Mouse (Mus musculus) right cerebral cortex, adult 2 months (tissue): Measurements from ENCODE around the gene Lnpep.

ENCODE experiments used
- DNase-seq, 2 experiments: peaks; one replicate each; pipeline ENCODE4 v3.0.0; 2021 to 2022; ENCODE audit warnings: low spot score in 2 of 2

Gene Lnpep

DNA sequence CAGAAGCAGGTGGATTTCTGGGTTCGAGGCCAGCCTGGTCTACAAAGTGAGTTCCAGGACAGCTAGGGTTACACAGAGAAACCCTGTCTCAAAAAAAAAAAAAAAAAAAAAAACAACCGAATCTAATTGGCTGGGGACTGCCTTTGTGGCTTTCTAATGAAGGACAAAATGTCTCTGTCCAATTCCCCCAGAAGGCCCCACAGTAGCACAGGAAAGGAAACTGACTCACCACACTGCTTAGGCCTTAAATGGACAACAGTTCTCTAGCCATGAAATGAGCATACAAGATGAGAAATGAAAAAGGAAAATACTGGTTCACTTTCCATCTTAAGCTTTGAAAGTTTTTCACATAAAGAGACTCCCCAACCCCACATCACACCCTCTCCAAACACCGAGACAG is 15.3 kb downstream of the Lnpep start:
- DNase-seq, result no peak

DNA sequence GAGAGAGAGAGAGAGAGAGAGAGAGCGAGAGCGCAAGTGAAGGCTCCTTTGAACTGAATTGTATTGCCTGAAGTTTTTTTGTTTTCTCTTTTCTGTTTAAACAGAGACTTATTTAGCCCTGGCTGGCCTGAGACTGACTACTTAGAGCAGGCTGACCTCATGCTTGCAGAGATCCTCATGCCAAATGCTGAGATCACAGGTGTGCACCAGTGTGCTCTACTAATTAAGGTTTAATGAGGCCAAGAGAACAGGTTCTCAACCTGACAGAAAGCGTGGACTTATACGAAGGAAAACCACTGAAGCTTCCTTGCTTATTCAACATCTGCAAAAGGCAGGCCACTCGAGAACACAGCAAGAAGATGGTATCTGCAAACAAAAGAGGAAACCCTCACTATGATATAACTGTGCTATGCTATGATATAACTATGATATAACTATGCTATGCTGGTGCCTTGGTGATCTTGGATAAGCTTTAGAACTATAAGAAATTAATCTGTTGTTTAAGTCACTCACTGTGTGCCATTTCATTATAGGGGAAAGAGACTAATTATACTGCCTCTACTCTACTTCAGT is 16.3 kb downstream of the Lnpep start:
- DNase-seq, result no peak

- DNase-seq, result no peak
These were observed 20.3 kb downstream of the Lnpep start for GRCm38 (mm10) chr17:17604554-17604953.

GRCm38 (mm10) chr17:17603609-17604008 is 21.2 kb downstream of the Lnpep start:
- no peak for DNase-seq

DNA sequence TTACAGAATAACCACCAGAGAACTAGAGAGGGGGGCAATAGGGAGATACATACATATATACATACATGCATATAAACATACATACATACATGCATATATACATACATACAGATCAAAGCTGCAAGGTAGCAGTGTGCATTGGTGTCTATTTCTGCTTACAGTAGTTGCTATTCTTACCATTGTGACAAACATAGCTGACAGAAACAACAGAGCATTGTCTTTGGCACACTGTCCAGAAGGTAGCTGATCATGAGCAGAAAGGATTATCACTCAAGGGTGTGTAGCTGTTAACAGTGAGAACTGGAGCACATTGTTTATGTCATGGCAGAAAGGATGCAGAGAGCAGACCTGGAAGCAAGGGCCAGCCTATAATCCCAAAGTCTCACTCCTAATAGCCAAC is 22.1 kb downstream of the Lnpep start:
- DNase-seq, result no peak

DNA sequence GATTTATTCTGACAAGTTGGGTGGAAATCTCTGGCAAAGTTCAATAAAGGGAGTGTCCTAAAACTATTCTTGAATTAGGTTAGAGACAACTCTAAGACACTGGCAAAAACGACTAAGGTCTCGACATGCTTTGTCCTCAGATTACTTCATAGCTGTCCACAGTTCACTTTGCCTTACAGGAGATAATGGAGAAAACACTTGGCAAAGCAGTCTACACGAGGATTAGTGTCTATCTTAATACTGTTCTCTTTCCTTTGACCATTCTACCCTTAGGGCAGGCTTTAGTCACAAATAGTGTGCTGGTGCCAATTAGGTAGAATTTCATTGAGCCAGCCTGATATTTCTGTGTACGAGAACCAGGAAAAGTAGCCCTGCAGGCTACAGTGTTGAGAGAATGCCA is 22.5 kb downstream of the Lnpep start:
- no peak for DNase-seq

DNA sequence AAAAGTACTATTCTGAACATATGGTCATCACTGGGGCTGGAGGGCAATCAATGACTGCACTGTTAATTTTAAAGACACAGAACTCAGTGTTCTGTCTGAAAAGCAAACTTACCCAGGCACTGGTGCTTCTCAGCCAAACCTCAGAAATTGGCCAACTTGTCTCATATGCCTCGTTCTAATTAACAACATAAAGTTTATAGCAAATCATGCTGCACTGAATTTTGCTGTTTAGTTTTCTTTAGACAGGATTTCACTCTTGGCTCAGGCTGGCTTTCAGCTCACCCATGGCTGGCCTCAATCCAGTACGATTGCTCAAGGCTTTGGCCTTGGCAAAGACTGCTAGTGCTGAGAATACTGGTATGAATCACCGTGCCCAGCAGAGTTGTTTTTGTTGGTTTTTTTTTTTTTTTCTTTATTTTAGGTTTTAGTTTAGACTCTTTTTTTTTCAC is 24.0 kb downstream of the Lnpep start:
- DNase-seq, result peak; percentile 65 to 78

DNA sequence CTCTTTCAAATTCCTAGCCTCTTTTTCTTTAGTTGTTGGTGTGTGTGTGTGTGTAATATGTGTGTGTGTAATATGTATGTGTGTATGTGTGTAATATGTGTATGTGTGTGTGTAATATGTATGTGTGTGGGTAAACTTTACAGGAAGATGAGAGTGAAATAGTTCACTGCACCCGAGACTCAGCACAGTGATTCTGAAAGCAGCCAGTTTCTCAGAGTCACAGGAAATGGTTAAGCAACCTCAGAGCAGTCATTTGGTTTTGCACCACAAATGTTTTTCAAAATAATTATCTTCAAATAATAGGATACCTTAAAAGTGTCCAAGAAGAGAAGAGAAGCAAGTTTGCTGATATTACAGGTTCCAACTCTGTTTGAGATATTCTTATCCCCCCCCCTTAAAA is 24.8 kb downstream of the Lnpep start:
- DNase-seq, result no peak

DNA sequence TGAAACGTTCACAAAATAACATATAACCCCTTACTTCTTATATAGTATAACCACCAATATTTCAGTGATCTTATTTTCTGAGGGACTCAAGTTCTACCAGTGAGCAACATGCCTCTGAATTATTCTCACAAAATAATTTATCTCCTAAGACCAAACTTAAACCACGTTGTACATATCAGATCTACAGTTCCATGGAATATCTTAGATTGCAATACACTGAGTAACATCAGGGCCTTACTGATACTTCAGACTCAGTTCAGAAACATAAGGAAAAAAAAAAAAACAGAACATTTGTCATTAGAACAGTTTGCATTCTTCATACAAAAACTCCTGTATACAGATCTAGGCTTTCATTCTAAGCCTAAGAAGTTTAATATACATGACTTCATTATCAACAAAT is 26.5 kb downstream of the Lnpep start:
- DNase-seq, result no peak

DNA sequence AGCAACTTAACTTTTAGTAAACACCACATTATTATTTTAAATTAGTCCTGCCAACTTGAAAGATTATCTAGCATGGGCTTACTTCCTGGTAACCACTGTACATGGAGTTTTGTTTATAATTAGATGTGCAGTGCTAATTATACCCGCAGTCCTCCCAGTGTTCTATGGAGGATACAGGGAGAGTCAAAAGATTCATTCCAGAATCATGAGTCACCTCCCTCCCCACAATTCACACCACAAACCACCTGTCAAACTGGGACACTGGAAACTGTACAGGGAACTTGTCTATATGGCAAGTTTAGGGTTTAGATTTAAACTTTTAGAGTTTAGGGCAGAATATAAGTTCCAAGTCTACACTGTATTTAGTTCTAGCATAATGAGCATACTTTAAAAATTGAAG is 31.9 kb downstream of the Lnpep start:
- peak; percentile 40 to 47 for DNase-seq

GRCm38 (mm10) chr17:17587333-17588047 is 37.4 kb downstream of the Lnpep start:
- DNase-seq, result no peak

DNA sequence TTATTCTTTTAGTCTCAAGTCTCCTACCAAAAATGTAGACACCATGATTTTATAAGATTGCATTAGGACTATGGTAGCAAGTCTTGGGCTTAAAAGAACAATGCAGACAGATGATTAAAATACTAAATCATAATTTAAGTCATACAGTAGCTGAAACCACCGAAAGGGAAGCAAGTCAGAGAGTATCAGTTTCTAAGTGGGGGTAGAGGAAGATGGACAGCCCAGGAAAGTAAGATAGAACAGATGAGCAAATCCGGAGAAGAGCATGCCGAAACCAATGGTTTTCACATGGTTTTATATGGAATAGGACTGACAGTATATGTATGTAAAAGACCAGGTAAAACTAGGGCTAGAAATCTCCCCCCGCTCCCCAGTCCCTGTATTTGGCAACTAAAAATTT is 39.7 kb downstream of the Lnpep start:
- DNase-seq, result no peak

- DNase-seq, result no peak
These were observed 41.0 kb downstream of the Lnpep start for GRCm38 (mm10) chr17:17583896-17584295.

DNA sequence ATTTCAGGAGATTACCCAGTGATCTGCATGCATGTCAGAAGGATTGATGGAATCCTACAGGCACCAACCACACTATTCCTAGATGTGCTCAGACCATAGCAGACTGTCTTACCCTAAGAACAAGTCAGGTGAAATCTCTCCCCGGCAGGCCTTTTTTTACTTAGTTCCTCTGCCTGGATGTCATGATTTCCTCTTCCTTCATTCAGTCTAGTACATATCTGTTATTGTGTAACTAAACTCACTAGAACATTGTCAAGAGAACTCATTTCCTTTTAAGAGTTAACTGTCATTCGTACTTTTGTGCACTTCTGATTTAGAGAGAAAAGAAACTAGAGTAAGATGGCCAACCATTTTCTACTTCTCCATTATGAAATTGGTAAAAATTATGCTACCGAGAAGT is 43.6 kb downstream of the Lnpep start:
- DNase-seq, result no peak

GRCm38 (mm10) chr17:17576399-17576798 is 48.5 kb downstream of the Lnpep start:
- DNase-seq, result no peak

DNA sequence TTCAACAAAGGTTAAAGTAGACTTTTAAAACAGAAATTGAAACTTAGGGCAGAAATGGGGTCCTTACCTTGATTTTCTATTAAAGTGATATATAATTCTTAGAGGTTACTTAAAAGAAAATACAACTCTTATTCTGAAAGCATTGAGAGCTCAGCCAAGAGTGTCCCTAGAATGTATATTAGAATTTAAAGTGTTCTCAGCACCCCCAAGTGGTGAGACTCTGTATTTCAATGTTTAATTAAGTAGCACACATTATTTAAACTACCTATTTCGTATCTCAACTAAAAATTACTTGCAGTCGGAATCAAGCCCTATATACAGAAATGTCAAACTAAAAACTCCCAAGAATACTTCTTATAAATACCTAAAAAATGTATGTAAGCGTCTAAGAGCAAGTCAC is 57.8 kb downstream of the Lnpep start:
- DNase-seq, result peak in 1 of 2 experiments; percentile 32

DNA sequence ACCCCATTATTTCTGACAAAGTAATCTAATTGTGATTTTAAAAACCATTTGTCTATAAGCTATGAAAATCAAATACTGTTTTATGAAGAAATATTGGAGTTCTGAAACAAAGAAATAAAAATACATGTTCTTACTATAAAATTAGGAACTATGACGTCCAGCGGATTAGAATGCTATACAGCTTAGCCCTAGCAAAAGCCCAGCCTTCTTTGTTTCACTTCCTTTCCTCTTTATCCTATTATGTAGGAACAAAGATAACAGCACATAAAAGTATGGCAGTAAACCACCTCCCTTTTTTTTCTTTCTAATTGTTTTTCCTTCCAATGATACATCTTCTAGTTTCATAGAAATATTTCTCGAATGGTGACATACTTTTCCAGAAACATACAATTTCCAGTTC is 75.9 kb downstream of the Lnpep start:
- DNase-seq, result no peak

- no peak for DNase-seq
These were observed 93.5 kb downstream of the Lnpep start for GRCm38 (mm10) chr17:17531338-17531737.

DNA sequence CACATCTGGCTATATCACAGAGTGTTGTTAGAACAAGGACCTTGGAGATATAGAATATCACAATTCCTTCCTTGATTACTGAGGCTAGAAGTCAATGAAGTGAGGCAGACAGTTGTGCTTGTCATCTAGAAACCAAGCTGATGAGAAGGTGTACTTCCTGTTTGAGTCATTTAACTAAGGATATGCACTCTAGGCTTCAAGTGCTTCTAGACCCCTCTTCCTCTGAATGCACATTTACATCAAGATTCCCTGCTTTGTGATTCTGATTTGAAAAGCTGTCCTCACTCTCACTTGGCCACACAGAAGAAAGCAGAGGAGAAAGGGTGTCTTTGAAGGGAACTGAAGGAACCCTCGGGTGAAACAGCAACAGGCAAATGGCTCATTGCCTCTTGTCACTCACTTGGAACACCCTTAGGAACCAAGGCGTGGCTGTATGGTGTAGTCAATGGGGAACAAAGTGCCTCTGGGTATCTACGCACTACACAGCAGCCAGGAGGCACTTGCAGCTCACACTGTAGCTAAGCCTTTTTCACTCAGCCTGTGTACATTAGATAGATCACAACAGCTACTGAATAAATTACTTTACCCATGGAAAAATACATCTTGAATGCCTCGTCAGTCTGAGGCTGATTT is 108.3 kb downstream of the Lnpep start:
- no peak for DNase-seq

DNA sequence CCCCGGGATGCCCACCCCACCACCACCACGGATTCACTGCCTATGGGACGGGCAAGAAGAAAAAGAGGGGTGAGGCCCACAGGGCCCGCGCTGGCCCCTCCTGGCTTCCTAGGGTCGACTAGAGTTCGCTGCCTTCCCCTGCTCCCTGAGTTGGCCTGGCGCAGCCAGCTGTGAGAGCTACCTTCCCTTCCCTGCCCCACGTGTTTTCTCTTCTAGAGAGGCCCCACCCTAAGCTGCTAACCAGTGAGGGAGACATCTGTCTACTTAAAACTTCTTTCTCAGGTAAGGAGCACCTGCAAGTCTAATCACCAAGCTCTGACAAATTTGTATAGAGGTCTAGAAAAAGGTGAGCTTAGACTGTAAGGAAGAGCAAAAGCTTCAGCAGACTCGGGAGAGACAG is 118.2 kb downstream of the Lnpep start:
- no peak for DNase-seq

DNA sequence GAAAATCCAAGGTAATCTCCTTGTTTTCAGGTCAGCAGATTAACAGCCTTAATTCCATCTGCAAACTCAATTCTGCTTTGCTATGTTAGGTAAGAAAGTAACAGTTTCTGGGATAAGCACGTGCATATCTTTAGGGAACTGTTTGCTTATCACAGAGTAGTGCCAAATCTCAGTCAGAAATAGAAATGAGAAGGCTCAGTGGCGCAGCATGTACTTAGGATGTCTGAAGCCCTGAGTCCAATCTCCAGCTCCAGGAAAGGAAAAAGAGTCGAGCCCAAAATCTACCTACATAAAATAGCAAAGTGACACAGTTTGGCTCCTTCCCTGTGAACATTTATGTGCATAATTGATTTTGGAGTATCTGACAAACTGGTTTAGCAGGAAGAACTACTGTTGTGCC is 125.6 kb downstream of the Lnpep start:
- peak in 1 of 2 experiments; percentile 10 for DNase-seq

DNA sequence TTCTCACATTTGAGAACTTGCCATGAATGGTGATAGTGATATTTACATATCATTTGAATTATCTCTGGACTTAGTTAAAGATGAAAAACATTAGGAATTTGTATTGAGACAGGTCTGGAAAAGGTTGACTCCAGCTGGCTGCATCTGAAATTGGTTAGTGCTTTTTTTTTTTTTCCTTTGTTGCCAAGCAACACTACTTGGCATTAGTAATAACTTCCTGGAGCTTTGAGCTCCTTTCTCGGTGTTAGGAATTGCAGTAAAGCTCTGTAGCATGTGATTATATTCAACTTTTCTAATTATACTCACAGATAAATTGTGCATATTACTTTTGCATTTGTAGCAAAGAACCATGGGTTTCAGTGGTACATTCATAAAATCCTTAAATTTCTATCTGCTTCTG is 126.0 kb downstream of the Lnpep start:
- no peak for DNase-seq

GRCm38 (mm10) chr17:17496730-17497129 is 128.1 kb downstream of the Lnpep start:
- no peak for DNase-seq
